Mouse (Mus musculus) embryonic facial prominence, embryonic 15.5 days (tissue): ENCODE data around the gene Herpud2. TPM values are rescaled to one million over a fixed set of nuclear protein-coding genes. Genes with fewer than 3 reads are reported as not detected.

Experiments used
- ATAC-seq: fragments of 200-750 bp; cut with Nextera tagmentation; 2 replicates; pipeline ENCODE4 v1.8.0; 2017; ENCODE audit warnings: low read depth, moderate TSS enrichment; ENCODE audit not compliant: insufficient number of reproducible peaks, low FRiP score, low TSS enrichment
- H3K27ac ChIP-seq: fragments of 300-500 bp; sonication (generic); replicated peaks from 2 replicates; pipeline ENCODE4 v1.5.1; 2015; ENCODE audit warnings: mild to moderate bottlenecking, inconsistent platforms
- H3K27me3 ChIP-seq: fragments of 300-500 bp; sonication (generic); 2 replicates; pipeline ENCODE4 v1.6.1; 2015; ENCODE audit warnings: inconsistent platforms
- H3K36me3 ChIP-seq: fragments of 300-500 bp; sonication (generic); 2 replicates; pipeline ENCODE4 v1.6.1; 2015; ENCODE audit warnings: mild to moderate bottlenecking, inconsistent platforms
- H3K4me1 ChIP-seq: fragments of 300-500 bp; sonication (generic); 2 replicates; pipeline ENCODE4 v1.6.1; 2015; ENCODE audit warnings: inconsistent platforms
- H3K4me2 ChIP-seq: fragments of 300-500 bp; sonication (generic); replicated peaks from 2 replicates; pipeline ENCODE4 v1.6.1; 2015; ENCODE audit warnings: mild to moderate bottlenecking, inconsistent platforms
- H3K4me3 ChIP-seq: fragments of 300-500 bp; sonication (generic); replicated peaks from 2 replicates; pipeline ENCODE4 v1.5.1; 2015; ENCODE audit warnings: mild to moderate bottlenecking, inconsistent platforms
- H3K9ac ChIP-seq: fragments of 300-500 bp; sonication (generic); 2 replicates; pipeline ENCODE4 v1.6.1; 2015; ENCODE audit warnings: inconsistent platforms
- H3K9me3 ChIP-seq: fragments of 300-500 bp; sonication (generic); replicated peaks from 2 replicates; pipeline ENCODE4 v1.6.1; 2016; ENCODE audit warnings: inconsistent platforms
- WGBS: fragments of 180-500 bp; shearing (Covaris S2); methylation state at CpG from one replicate; pipeline ENCODE4 v1.1.7; 2015; 5-methylcytosine and 5-hydroxymethylcytosine counted together
- polyA plus RNA-seq: library from polyadenylated mRNA; unstranded; fragments of >200 nt; fragmentation: Nextera tagmentation; extraction: Ambion mirVana; gene quantifications from 2 replicates; pipeline ENCODE4 v1.2.1, GENCODE M21; 2015

Herpud2 gene
- polyA plus RNA-seq = 35.3 and 37.8 TPM in 2 replicates

GRCm38 (mm10) chr9:25151611-25152241, at the start of gene Herpud2:
TSS of gene Herpud2 (minus strand) at chr9:25151820.
- under 1% methylated on average over 51 of the region's 51 CpGs for WGBS
- Histone ChIP-seq H3K4me3 (peak within 1 kb of the TSS; percentile 69), H3K9ac (peak within 1 kb of the TSS; percentile 76), H3K4me1 (peaks cover 13% of the 10 kb centered on the region; the same call in 1 of the 2 replicates), H3K27ac (peak within 1 kb of the TSS; percentile 98), H3K27me3 (no peaks in the 10 kb centered on the region), H3K4me2 (peak within 1 kb of the TSS; percentile 73), H3K36me3 (no peaks in the 10 kb centered on the region), H3K9me3 (no peaks in the 10 kb centered on the region)
- peak; percentile 98 for ATAC-seq

- Histone ChIP-seq H3K4me1 (no peaks in the 10 kb centered on the region), H3K27me3 (no peaks in the 10 kb centered on the region), H3K4me2 (no peak overlapping the region), H3K4me3 (no peak overlapping the region), H3K27ac (no peak overlapping the region), H3K9me3 (no peaks in the 10 kb centered on the region), H3K9ac (no peak overlapping the region), H3K36me3 (no peaks in the 10 kb centered on the region)
- WGBS = 77% methylated on average over 3 of the region's 3 CpGs
- ATAC-seq = no peak
These were observed 49.4 kb upstream of the Herpud2 start for GRCm38 (mm10) chr9:25200987-25201386.

- WGBS = 79% methylated on average over 3 of the region's 3 CpGs
- no peaks in the 10 kb centered on the region for H3K36me3 ChIP-seq
- H3K9ac ChIP-seq = no peak overlapping the region
- no peak overlapping the region for H3K27ac ChIP-seq
- H3K4me3 ChIP-seq = no peak overlapping the region
- no peak overlapping the region for H3K4me2 ChIP-seq
- no peaks in the 10 kb centered on the region for H3K27me3 ChIP-seq
- no peak for ATAC-seq
- no peaks in the 10 kb centered on the region for H3K9me3 ChIP-seq
- no peaks in the 10 kb centered on the region for H3K4me1 ChIP-seq
These were observed 48.5 kb upstream of the Herpud2 start for GRCm38 (mm10) chr9:25200148-25200547.

- Histone ChIP-seq H3K36me3 (no peaks in the 10 kb centered on the region), H3K4me1 (no peaks in the 10 kb centered on the region), H3K27ac (no peak overlapping the region), H3K4me3 (no peak overlapping the region), H3K9ac (no peak overlapping the region), H3K4me2 (no peak overlapping the region), H3K9me3 (no peaks in the 10 kb centered on the region), H3K27me3 (no peaks in the 10 kb centered on the region)
- no peak for ATAC-seq
- WGBS = 87% methylated on average over 5 of the region's 5 CpGs
These were observed 45.1 kb upstream of the Herpud2 start for GRCm38 (mm10) chr9:25196746-25197145.

- 78% methylated on average over 2 of the region's 2 CpGs for WGBS
- H3K9ac ChIP-seq = no peak overlapping the region
- no peaks in the 10 kb centered on the region for H3K4me1 ChIP-seq
- H3K27ac ChIP-seq = no peak overlapping the region
- no peak overlapping the region for H3K4me3 ChIP-seq
- H3K36me3 ChIP-seq = no peaks in the 10 kb centered on the region
- ATAC-seq = no peak
- H3K9me3 ChIP-seq = no peaks in the 10 kb centered on the region
- H3K4me2 ChIP-seq = no peak overlapping the region
- no peaks in the 10 kb centered on the region for H3K27me3 ChIP-seq
These were observed 40.0 kb upstream of the Herpud2 start for GRCm38 (mm10) chr9:25191612-25192011.

- no peak overlapping the region for H3K4me3 ChIP-seq
- H3K9ac ChIP-seq = no peak overlapping the region
- no peaks in the 10 kb centered on the region for H3K4me1 ChIP-seq
- H3K36me3 ChIP-seq = no peaks in the 10 kb centered on the region
- H3K9me3 ChIP-seq = no peaks in the 10 kb centered on the region
- ATAC-seq = no peak
- no peak overlapping the region for H3K27ac ChIP-seq
- no peak overlapping the region for H3K4me2 ChIP-seq
- no peaks in the 10 kb centered on the region for H3K27me3 ChIP-seq
- 78% methylated on average over 4 of the region's 4 CpGs for WGBS
These were observed 34.9 kb upstream of the Herpud2 start for GRCm38 (mm10) chr9:25186501-25186900.

- no peaks in the 10 kb centered on the region for H3K4me1 ChIP-seq
- no peaks in the 10 kb centered on the region for H3K9me3 ChIP-seq
- H3K36me3 ChIP-seq = no peaks in the 10 kb centered on the region
- H3K9ac ChIP-seq = no peak overlapping the region
- ATAC-seq = no peak
- no peak overlapping the region for H3K4me2 ChIP-seq
- no peak overlapping the region for H3K4me3 ChIP-seq
- no peak overlapping the region for H3K27ac ChIP-seq
- 46% methylated on average over 7 of the region's 7 CpGs for WGBS
- no peaks in the 10 kb centered on the region for H3K27me3 ChIP-seq
These were observed 34.2 kb upstream of the Herpud2 start for GRCm38 (mm10) chr9:25185854-25186253.

GRCm38 (mm10) chr9:25184606-25185005, 33.0 kb upstream of the Herpud2 start:
- H3K9me3 ChIP-seq = no peaks in the 10 kb centered on the region
- no peak overlapping the region for H3K27ac ChIP-seq
- no peaks in the 10 kb centered on the region for H3K36me3 ChIP-seq
- 86% methylated on average over 2 of the region's 2 CpGs for WGBS
- no peak for ATAC-seq
- H3K4me1 ChIP-seq = no peaks in the 10 kb centered on the region
- no peak overlapping the region for H3K9ac ChIP-seq
- H3K4me2 ChIP-seq = no peak overlapping the region
- no peak overlapping the region for H3K4me3 ChIP-seq
- no peaks in the 10 kb centered on the region for H3K27me3 ChIP-seq

- Histone ChIP-seq H3K4me1 (peaks cover 19% of the 10 kb centered on the region), H3K36me3 (no peaks in the 10 kb centered on the region), H3K4me3 (no peak overlapping the region), H3K4me2 (no peak overlapping the region), H3K27me3 (no peaks in the 10 kb centered on the region), H3K9me3 (no peaks in the 10 kb centered on the region), H3K9ac (no peak overlapping the region), H3K27ac (no peak overlapping the region)
- 78% methylated on average over 3 of the region's 3 CpGs for WGBS
- ATAC-seq = no peak
These were observed 26.4 kb upstream of the Herpud2 start for GRCm38 (mm10) chr9:25178066-25178465.

GRCm38 (mm10) chr9:25177201-25177600, 25.6 kb upstream of the Herpud2 start:
- no peak overlapping the region for H3K4me3 ChIP-seq
- H3K9me3 ChIP-seq = no peaks in the 10 kb centered on the region
- H3K9ac ChIP-seq = no peak overlapping the region
- H3K27me3 ChIP-seq = no peaks in the 10 kb centered on the region
- no peak for ATAC-seq
- no peak overlapping the region for H3K27ac ChIP-seq
- no peak overlapping the region for H3K4me2 ChIP-seq
- WGBS = 72% methylated on average over 5 of the region's 5 CpGs
- peaks cover 20% of the 10 kb centered on the region for H3K4me1 ChIP-seq
- H3K36me3 ChIP-seq = no peaks in the 10 kb centered on the region

- no peaks in the 10 kb centered on the region for H3K36me3 ChIP-seq
- 75% methylated on average over 1 of the region's 1 CpGs for WGBS
- no peak overlapping the region for H3K4me3 ChIP-seq
- H3K9me3 ChIP-seq = no peaks in the 10 kb centered on the region
- H3K4me1 ChIP-seq = peaks cover 20% of the 10 kb centered on the region
- no peak overlapping the region for H3K9ac ChIP-seq
- no peaks in the 10 kb centered on the region; the same call in 1 of the 2 replicates for H3K27me3 ChIP-seq
- H3K4me2 ChIP-seq = no peak overlapping the region
- no peak overlapping the region for H3K27ac ChIP-seq
- ATAC-seq = no peak
These were observed 24.9 kb upstream of the Herpud2 start for GRCm38 (mm10) chr9:25176562-25176961.

- H3K9me3 ChIP-seq = no peaks in the 10 kb centered on the region
- H3K27me3 ChIP-seq = no peaks in the 10 kb centered on the region; the same call in 1 of the 2 replicates
- H3K4me1 ChIP-seq = peaks cover 20% of the 10 kb centered on the region
- H3K4me3 ChIP-seq = no peak overlapping the region
- no peak overlapping the region for H3K4me2 ChIP-seq
- no peaks in the 10 kb centered on the region for H3K36me3 ChIP-seq
- no peak for ATAC-seq
- no peak overlapping the region for H3K9ac ChIP-seq
- 83% methylated on average over 6 of the region's 6 CpGs for WGBS
- H3K27ac ChIP-seq = peak overlapping the region; percentile 79; the same call in 1 of the 2 replicates
These were observed 24.4 kb upstream of the Herpud2 start for GRCm38 (mm10) chr9:25175978-25176377.
